Mouse (Mus musculus): ENCODE measurements around the gene Cpox.

DNA sequence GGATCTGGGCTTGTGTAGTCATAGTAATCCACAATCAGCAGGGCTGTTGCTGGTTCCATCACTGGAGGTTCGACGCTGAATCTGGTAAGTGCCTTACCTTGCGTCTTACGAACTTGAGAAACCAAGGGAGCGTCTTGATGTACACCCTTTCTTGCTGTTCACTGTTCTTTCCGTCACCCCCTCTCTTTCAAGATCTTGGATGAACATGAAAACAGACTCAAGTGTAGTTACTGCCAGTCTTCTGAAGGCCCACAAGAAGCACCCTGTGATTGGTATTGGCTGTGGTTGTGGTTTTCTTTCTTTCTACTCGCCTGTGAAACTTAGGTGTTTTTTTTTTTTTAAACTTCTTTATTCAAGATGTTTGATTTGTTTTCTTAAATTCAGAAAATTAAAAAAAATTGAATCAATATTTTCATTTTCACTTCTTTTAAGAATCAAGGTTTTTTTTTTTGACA lies 48.6 kb downstream of the Cpox start, which contains the start of gene Gpr15:
- TF ChIP-seq CTCF (conservative IDR thresholded peaks at IDR 0.05; ENCODE audit: low read length) (no peak), NANOG (IDR thresholded peaks at IDR 0.05; ENCODE audit: borderline replicate concordance, low read length) (no peak), POU5F1 (IDR thresholded peaks at IDR 0.05; ENCODE audit: borderline replicate concordance, low read length) (no peak)

Measured in E14TG2a.4 (cell line).